Mouse (Mus musculus) forebrain, embryonic 16.5 days (tissue): ENCODE results near the gene Crtc1. TPM values are rescaled to one million over a fixed set of nuclear protein-coding genes. Genes with fewer than 3 reads are reported as not detected.

Experiments used
- ATAC-seq: fragments of 200-750 bp; cut with Nextera tagmentation; 2 replicates; pipeline ENCODE4 v1.8.0; 2017; ENCODE audit warnings: mild to moderate bottlenecking, moderate library complexity
- H3K27ac ChIP-seq: fragments of 300-500 bp; sonication (generic); 2 replicates; pipeline ENCODE4 v1.5.1; 2014; ENCODE audit warnings: low read length, control low read depth
- H3K27me3 ChIP-seq: fragments of 300-500 bp; sonication (generic); replicated peaks from 2 replicates; pipeline ENCODE4 v1.6.1; 2014; ENCODE audit warnings: low read length; ENCODE audit not compliant: control insufficient read depth, insufficient read depth
- H3K36me3 ChIP-seq: fragments of 300-500 bp; sonication (generic); 2 replicates; pipeline ENCODE4 v1.6.1; 2014; ENCODE audit not compliant: control insufficient read depth, insufficient read depth
- H3K4me1 ChIP-seq: fragments of 300-500 bp; sonication (generic); replicated peaks from 2 replicates; pipeline ENCODE4 v1.6.1; 2014; ENCODE audit warnings: low read length; ENCODE audit not compliant: control insufficient read depth, insufficient read depth
- H3K4me2 ChIP-seq: fragments of 300-500 bp; sonication (generic); 2 replicates; pipeline ENCODE4 v1.6.1; 2014; ENCODE audit warnings: mild to moderate bottlenecking, low read length, control low read depth
- H3K4me3 ChIP-seq: fragments of 300-500 bp; sonication (generic); replicated peaks from 2 replicates; pipeline ENCODE4 v1.5.1; 2014; ENCODE audit warnings: mild to moderate bottlenecking, low read length, control low read depth
- H3K9ac ChIP-seq: fragments of 300-500 bp; sonication (generic); replicated peaks from 2 replicates; pipeline ENCODE4 v1.6.1; 2014; ENCODE audit warnings: low read depth, low read length, control low read depth
- H3K9me3 ChIP-seq: fragments of 300-500 bp; sonication (generic); 2 replicates; pipeline ENCODE4 v1.6.1; 2016; ENCODE audit warnings: low read length; ENCODE audit not compliant: control insufficient read depth
- WGBS: fragments of 180-500 bp; shearing (Covaris S2); extraction: QIAGEN DNeasy Blood & Tissue Kit; methylation state at CpG from one replicate; pipeline ENCODE4 v1.1.7; 2014; 5-methylcytosine and 5-hydroxymethylcytosine counted together
- polyA plus RNA-seq: library from polyadenylated mRNA; unstranded; fragments of >200 nt; fragmentation: Nextera tagmentation; extraction: Ambion mirVana; gene quantifications from 2 replicates; pipeline ENCODE4 v1.2.1, GENCODE M21; 2015

The Crtc1 gene
- polyA plus RNA-seq, 1 experiment from 2014 or later = 51.0 TPM

DNA sequence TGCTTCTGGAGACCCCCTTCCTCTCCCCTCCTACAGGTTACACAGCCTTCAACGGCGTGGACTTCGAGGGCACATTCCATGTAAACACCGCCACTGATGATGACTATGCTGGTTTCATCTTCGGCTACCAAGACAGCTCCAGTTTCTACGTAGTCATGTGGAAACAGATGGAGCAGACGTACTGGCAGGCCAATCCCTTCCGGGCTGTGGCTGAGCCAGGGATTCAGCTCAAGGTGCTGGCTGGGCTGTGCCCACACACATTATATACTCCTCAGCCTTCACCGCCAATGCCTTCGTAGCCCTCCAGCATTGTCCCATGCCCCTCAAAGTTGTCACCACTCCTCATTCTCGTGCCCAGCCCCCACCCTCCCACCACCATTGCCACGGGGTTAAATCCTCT, 59.3 kb downstream of the Crtc1 start:
- Histone ChIP-seq H3K27ac (no peak overlapping the region), H3K9me3 (no peaks in the 10 kb centered on the region), H3K4me3 (no peak overlapping the region), H3K27me3 (peaks cover 40% of the 10 kb centered on the region), H3K36me3 (no peaks in the 10 kb centered on the region), H3K9ac (no peak overlapping the region), H3K4me2 (no peak overlapping the region), H3K4me1 (0 out of 2 replicates have a peak, but pooled peaks cover 2% of the 10 kb centered on the region)
- WGBS = 78% methylated on average over 12 of the region's 12 CpGs
- no peak for ATAC-seq

DNA sequence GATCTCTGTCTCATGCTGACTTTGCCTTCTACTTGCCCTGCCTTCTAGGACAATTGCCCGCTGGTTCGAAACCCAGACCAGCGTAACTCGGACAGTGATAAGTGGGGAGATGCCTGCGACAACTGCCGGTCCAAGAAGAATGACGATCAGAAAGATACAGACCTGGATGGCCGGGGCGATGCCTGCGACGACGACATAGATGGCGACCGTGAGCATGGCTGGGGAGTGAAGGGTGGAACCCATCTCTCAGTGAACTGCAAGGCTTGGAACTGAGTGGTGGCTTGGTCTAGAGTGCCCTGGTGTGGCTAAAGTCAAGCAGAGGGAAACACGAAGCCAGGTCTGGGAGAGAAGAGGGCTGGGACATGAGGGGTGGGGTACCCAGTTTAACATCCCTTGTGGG, 62.3 kb downstream of the Crtc1 start:
- 11% methylated on average over 15 of the region's 15 CpGs for WGBS
- no peak for ATAC-seq

DNA sequence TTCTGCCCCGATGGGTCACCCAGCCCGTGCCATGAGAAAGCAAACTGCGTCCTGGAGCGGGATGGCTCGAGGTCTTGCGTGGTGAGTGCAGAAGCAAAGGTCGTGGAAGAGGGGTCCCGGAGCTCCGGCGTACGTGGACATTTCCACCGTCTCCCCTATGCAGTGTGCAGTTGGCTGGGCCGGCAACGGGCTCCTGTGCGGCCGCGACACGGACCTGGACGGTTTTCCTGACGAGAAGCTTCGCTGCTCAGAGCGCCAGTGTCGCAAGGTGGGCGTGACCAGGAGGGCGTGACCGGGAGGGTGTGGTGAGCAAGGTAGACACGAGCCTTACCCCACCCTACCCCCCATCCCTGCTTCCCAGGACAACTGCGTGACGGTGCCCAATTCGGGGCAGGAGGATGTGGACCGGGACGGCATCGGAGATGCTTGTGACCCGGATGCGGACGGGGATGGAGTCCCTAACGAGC, 63.1 kb downstream of the Crtc1 start:
- no peaks in the 10 kb centered on the region for H3K9me3 ChIP-seq
- ATAC-seq = no peak
- no peak overlapping the region for H3K4me2 ChIP-seq
- H3K4me3 ChIP-seq = no peak overlapping the region
- no peaks in the 10 kb centered on the region for H3K36me3 ChIP-seq
- H3K4me1 ChIP-seq = peaks cover 13% of the 10 kb centered on the region
- 5% methylated on average over 37 of the region's 37 CpGs for WGBS
- H3K9ac ChIP-seq = no peak overlapping the region
- H3K27me3 ChIP-seq = peaks cover 77% of the 10 kb centered on the region
- H3K27ac ChIP-seq = no peak overlapping the region

More for the DNA sequence above, 62.3 kb downstream of the Crtc1 start:
- no peak overlapping the region for H3K4me3 ChIP-seq
- H3K4me1 ChIP-seq = peaks cover 13% of the 10 kb centered on the region
- H3K27me3 ChIP-seq = peaks cover 70% of the 10 kb centered on the region
- no peak overlapping the region for H3K4me2 ChIP-seq
- H3K9ac ChIP-seq = no peak overlapping the region
- no peak overlapping the region for H3K27ac ChIP-seq
- H3K36me3 ChIP-seq = no peaks in the 10 kb centered on the region
- H3K9me3 ChIP-seq = no peaks in the 10 kb centered on the region

DNA sequence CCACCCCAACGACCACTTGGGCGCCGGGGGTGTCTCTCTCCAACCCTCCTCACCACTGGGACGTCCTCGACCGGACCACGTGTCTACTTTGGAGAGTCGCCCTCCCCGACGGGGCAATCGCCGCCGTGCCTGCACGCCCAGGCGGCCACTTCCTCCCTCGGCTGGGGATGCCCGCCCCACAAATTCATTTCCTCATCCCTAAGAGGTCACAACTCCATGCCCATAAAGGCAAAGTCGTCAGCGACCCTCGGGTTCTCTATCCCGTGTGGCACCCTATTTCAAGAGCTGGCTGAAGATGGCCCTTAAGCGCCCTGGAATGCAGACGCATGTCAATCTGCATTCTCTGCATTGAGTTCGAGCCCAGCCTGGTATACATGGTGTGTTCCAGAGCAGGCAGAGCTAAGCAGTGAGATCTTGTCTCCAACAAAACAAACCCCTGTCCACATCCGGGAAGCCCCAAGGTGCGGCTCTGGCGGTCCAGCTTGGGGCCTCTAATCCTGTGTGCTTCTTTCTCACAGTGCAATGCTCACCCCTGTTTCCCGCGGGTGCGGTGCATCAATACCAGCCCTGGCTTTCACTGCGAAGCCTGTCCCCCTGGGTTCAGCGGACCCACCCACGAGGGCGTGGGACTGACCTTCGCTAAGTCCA, 64.0 kb downstream of the Crtc1 start:
- Histone ChIP-seq H3K27me3 (peaks cover 78% of the 10 kb centered on the region), H3K9me3 (no peaks in the 10 kb centered on the region), H3K4me1 (peaks cover 13% of the 10 kb centered on the region), H3K36me3 (no peaks in the 10 kb centered on the region), H3K9ac (no peak overlapping the region), H3K4me2 (no peak overlapping the region), H3K4me3 (no peak overlapping the region), H3K27ac (no peak overlapping the region)
- WGBS = 6% methylated on average over 35 of the region's 35 CpGs
- no peak; the same call in 1 of the 2 replicates for ATAC-seq

DNA sequence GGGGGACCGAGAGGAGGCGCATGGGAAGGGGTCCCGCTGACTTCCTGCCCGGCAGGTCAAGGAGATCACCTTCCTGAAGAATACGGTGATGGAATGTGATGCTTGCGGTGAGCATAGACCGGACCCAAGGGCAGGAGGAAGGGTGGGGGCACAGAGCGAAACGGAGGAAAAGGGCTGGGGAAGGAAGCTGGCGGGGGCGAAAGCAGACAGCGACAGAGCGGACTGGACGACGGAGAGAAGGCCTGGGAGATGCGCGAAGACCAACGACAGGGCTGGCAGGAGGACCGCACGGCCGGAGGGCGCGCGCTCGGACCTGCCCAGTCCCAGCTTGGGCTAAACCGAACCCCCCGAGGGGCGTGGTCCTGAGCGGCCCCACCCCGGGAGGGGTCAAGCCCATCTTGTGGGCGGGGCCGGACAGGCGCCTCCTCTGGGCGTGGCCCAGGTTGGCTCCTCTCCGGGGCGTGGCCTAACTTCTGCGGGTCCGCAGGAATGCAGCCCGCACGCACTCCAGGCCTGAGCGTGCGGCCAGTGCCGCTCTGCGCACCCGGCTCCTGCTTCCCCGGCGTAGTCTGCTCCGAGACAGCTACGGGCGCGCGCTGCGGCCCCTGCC, 65.0 kb downstream of the Crtc1 start:
- Histone ChIP-seq H3K9ac (no peak overlapping the region), H3K36me3 (no peaks in the 10 kb centered on the region), H3K27me3 (peaks cover 78% of the 10 kb centered on the region), H3K4me3 (peak overlapping the region; percentile 33), H3K9me3 (no peaks in the 10 kb centered on the region), H3K4me2 (peak overlapping the region; percentile 40), H3K4me1 (peaks cover 13% of the 10 kb centered on the region), H3K27ac (no peak overlapping the region)
- under 1% methylated on average over 47 of the region's 53 CpGs for WGBS
- peak; percentile 70 for ATAC-seq

DNA sequence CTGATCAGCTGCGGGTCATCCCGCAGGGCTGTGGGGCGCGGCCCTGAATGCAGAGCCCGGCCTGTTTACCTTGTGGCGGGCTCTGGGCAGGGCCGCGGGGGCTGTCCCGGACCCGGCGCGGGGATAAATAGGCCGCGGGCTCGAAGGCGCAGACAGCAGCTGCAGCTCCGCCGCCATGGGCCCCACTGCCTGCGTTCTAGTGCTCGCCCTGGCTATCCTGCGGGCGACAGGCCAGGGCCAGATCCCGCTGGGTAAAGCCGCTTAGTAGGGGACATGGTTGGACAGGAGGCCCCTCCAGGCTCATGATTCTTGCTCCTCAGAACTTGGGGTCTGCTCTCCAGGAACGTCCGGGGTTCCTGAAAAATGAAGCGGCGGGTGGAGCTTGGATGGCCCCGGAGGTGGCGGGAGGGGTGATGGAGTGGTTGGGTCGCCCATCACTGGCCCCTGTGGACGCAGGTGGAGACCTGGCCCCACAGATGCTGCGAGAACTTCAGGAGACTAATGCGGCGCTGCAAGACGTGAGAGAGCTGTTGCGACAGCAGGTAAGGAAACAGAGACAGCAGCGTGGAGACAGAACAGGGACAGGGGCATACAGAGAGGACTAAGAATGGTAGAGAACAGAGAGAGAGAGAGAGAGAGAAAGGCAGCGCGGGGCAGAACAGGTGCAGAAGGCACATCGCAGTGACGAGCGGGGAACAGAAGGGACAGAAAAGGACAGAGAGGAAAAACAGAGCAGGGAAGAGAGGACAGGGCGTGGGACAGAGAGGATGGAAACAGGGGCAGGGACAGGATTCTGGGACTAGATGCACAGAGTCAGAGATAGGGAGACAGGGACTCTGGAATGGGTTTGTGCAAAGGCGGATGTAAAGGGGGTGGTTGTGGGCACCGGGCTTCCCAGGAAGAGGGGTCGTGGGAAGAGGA, 65.7 kb downstream of the Crtc1 start, which contains the start of gene Comp:
TSS of gene Comp (plus strand) at position 162 of the 921 bp plus-strand sequence.
- H3K4me2 ChIP-seq = peak within 1 kb of the TSS; percentile 40
- H3K27ac ChIP-seq = no peak within 1 kb of the TSS
- H3K4me1 ChIP-seq = peaks cover 13% of the 10 kb centered on the region
- H3K36me3 ChIP-seq = no peaks in the 10 kb centered on the region
- peaks cover 73% of the 10 kb centered on the region for H3K27me3 ChIP-seq
- peak within 1 kb of the TSS; percentile 33 for H3K4me3 ChIP-seq
- WGBS = 3% methylated on average over 47 of the region's 47 CpGs
- H3K9me3 ChIP-seq = no peaks in the 10 kb centered on the region
- H3K9ac ChIP-seq = no peak within 1 kb of the TSS
- no peak for ATAC-seq

DNA sequence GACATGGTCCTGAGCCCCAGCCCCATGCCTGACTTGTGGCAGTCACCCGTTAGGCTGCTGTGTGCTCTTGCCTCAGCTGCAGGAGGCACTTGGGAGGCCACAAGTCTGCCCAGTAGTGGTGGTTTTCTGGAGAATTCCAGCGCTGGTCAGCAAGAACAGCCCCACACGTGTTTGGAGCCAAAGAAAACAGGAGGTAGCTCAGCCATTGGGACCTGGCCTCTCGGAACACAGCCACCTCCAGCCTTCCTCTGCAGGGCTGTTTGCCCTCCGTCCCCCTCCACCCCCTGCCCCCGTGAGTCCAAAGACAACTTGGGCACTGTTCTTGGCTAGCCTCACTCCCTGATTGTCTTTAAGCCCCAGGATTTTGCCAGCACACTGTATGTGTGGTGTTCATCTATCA, 67.4 kb downstream of the Crtc1 start:
- Histone ChIP-seq H3K4me2 (no peak overlapping the region), H3K4me3 (no peak overlapping the region), H3K27ac (no peak overlapping the region), H3K36me3 (no peaks in the 10 kb centered on the region), H3K9ac (no peak overlapping the region), H3K4me1 (peaks cover 13% of the 10 kb centered on the region), H3K9me3 (no peaks in the 10 kb centered on the region), H3K27me3 (peaks cover 57% of the 10 kb centered on the region)
- 31% methylated on average over 6 of the region's 6 CpGs for WGBS
- no peak for ATAC-seq

DNA sequence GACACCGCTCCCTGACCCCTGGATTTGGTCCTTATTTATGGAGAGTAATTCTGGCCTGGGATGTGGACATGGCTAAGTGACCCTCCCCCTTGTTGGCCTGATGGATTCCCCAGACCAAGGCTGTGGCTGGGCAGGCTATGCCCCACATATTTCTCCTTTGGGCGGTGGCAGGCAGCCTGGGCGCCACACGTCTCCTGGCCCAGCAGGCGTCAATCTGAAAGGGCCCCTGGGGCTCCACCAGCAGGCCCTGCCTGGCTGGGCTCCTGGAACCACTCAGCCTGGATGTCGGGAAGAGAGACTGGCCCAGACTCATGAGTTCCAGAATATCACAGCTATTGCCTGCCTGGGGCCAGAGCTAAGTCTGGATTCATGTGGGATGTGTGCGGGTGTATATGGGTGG, 68.9 kb downstream of the Crtc1 start:
- no peak overlapping the region for H3K9ac ChIP-seq
- H3K9me3 ChIP-seq = no peaks in the 10 kb centered on the region
- H3K4me3 ChIP-seq = no peak overlapping the region
- no peaks in the 10 kb centered on the region for H3K36me3 ChIP-seq
- H3K4me1 ChIP-seq = peaks cover 11% of the 10 kb centered on the region
- no peak overlapping the region for H3K27ac ChIP-seq
- no peak overlapping the region for H3K4me2 ChIP-seq
- peaks cover 42% of the 10 kb centered on the region for H3K27me3 ChIP-seq
- 76% methylated on average over 7 of the region's 7 CpGs for WGBS
- no peak for ATAC-seq

DNA sequence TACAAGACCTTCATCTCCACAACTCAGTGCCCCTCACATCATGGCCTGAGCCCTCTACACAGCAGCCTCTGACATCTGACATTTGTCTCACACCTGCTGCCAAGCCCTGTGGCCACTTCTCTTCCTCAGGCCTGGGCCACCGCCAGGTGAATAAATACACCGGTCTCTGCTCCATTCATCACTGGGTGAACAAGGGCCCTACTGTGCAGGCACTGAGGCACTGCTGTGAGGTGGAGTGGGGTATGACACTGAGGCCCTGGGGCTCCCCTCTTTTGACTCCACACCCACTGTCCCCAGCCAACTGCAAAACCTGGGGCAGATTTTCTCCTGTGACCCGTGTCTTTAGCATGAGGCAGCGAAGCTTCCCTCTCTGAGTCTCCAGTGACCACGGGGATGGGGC, 72.8 kb downstream of the Crtc1 start:
- no peaks in the 10 kb centered on the region for H3K9me3 ChIP-seq
- H3K9ac ChIP-seq = no peak overlapping the region
- ATAC-seq = no peak
- WGBS = 68% methylated on average over 5 of the region's 5 CpGs
- H3K4me1 ChIP-seq = no peaks in the 10 kb centered on the region
- H3K36me3 ChIP-seq = no peaks in the 10 kb centered on the region
- H3K27me3 ChIP-seq = peaks cover 3% of the 10 kb centered on the region
- no peak overlapping the region for H3K4me3 ChIP-seq
- no peak overlapping the region for H3K27ac ChIP-seq
- H3K4me2 ChIP-seq = no peak overlapping the region
